Mouse (Mus musculus): ENCODE measurements around the gene Tgm2. TPM values are rescaled to one million over a fixed set of nuclear protein-coding genes. Genes with fewer than 3 reads are reported as not detected.
A peak's percentile ranks its signal among the peaks of the same experiment; 100 is the strongest.

Tgm2 gene
- polyA plus RNA-seq, 1 experiment from 2014 or later: 1.7 TPM

- Histone ChIP-seq H3K4me3 (ENCODE audit: low read depth, low read length) (no peak overlapping the region), H3K9me3 (ENCODE audit: control insufficient read depth, low read length) (no peaks in the 10 kb centered on the region), H3K27me3 (ENCODE audit: control insufficient read depth, insufficient read depth, low read length) (no peaks in the 10 kb centered on the region), H3K4me1 (ENCODE audit: control insufficient read depth, insufficient read depth, low read length) (no peaks in the 10 kb centered on the region; the same call in 1 of the 2 replicates), H3K36me3 (ENCODE audit: control insufficient read depth, insufficient read depth, low read length) (no peaks in the 10 kb centered on the region), H3K4me2 (ENCODE audit: low read depth, low read length) (no peak overlapping the region), H3K9ac (replicated peaks; ENCODE audit: low read depth, low read length) (no peak overlapping the region), H3K27ac (ENCODE audit: low read depth, low read length) (no peak overlapping the region)
- WGBS: 85% methylated on average over 8 of the region's 8 CpGs
- ATAC-seq (ENCODE audit: low read depth): no peak
Measured at GRCm38 (mm10) chr2:158120211-158120610, 26.0 kb downstream of the Tgm2 start.

GRCm38 (mm10) chr2:158119145-158119544, 27.1 kb downstream of the Tgm2 start:
- Histone ChIP-seq H3K4me1 (ENCODE audit: control insufficient read depth, insufficient read depth, low read length) (no peaks in the 10 kb centered on the region; the same call in 1 of the 2 replicates), H3K4me3 (ENCODE audit: low read depth, low read length) (no peak overlapping the region), H3K4me2 (ENCODE audit: low read depth, low read length) (no peak overlapping the region), H3K27ac (ENCODE audit: low read depth, low read length) (no peak overlapping the region), H3K9me3 (ENCODE audit: control insufficient read depth, low read length) (no peaks in the 10 kb centered on the region), H3K9ac (replicated peaks; ENCODE audit: low read depth, low read length) (no peak overlapping the region), H3K36me3 (ENCODE audit: control insufficient read depth, insufficient read depth, low read length) (no peaks in the 10 kb centered on the region), H3K27me3 (ENCODE audit: control insufficient read depth, insufficient read depth, low read length) (no peaks in the 10 kb centered on the region)
- WGBS: 90% methylated on average over 4 of the region's 4 CpGs
- no peak for ATAC-seq (ENCODE audit: low read depth)

- Histone ChIP-seq H3K9ac (replicated peaks; ENCODE audit: low read depth, low read length) (no peak overlapping the region), H3K27ac (ENCODE audit: low read depth, low read length) (no peak overlapping the region), H3K4me2 (ENCODE audit: low read depth, low read length) (no peak overlapping the region), H3K4me1 (ENCODE audit: control insufficient read depth, insufficient read depth, low read length) (no peaks in the 10 kb centered on the region; the same call in 1 of the 2 replicates), H3K9me3 (ENCODE audit: control insufficient read depth, low read length) (no peaks in the 10 kb centered on the region), H3K4me3 (ENCODE audit: low read depth, low read length) (no peak overlapping the region), H3K36me3 (ENCODE audit: control insufficient read depth, insufficient read depth, low read length) (no peaks in the 10 kb centered on the region), H3K27me3 (ENCODE audit: control insufficient read depth, insufficient read depth, low read length) (no peaks in the 10 kb centered on the region)
- no peak for ATAC-seq (ENCODE audit: low read depth)
- 62% methylated on average over 6 of the region's 6 CpGs for WGBS
Measured at GRCm38 (mm10) chr2:158116653-158117052, 29.6 kb downstream of the Tgm2 start.

GRCm38 (mm10) chr2:158115838-158116453, 30.3 kb downstream of the Tgm2 start:
- no peaks in the 10 kb centered on the region for H3K36me3 ChIP-seq (ENCODE audit: control insufficient read depth, insufficient read depth, low read length)

GRCm38 (mm10) chr2:158114931-158115330, 31.3 kb downstream of the Tgm2 start:
- no peak for ATAC-seq (ENCODE audit: low read depth)
- WGBS: 67% methylated on average over 5 of the region's 5 CpGs

More at GRCm38 (mm10) chr2:158115838-158116453, 30.3 kb downstream of the Tgm2 start:
- Histone ChIP-seq H3K4me2 (ENCODE audit: low read depth, low read length) (no peak overlapping the region), H3K9me3 (ENCODE audit: control insufficient read depth, low read length) (no peaks in the 10 kb centered on the region), H3K27ac (ENCODE audit: low read depth, low read length) (no peak overlapping the region), H3K9ac (replicated peaks; ENCODE audit: low read depth, low read length) (no peak overlapping the region), H3K27me3 (ENCODE audit: control insufficient read depth, insufficient read depth, low read length) (no peaks in the 10 kb centered on the region), H3K4me3 (ENCODE audit: low read depth, low read length) (no peak overlapping the region), H3K4me1 (ENCODE audit: control insufficient read depth, insufficient read depth, low read length) (no peaks in the 10 kb centered on the region)
- 89% methylated on average over 3 of the region's 3 CpGs for WGBS
- ATAC-seq (ENCODE audit: low read depth): no peak

GRCm38 (mm10) chr2:158113591-158114257, 32.5 kb downstream of the Tgm2 start:
- no peak overlapping the region for H3K27ac ChIP-seq (ENCODE audit: low read depth, low read length)
- no peaks in the 10 kb centered on the region for H3K36me3 ChIP-seq (ENCODE audit: control insufficient read depth, insufficient read depth, low read length)
- H3K27me3 ChIP-seq (ENCODE audit: control insufficient read depth, insufficient read depth, low read length): no peaks in the 10 kb centered on the region
- 50% methylated on average over 9 of the region's 9 CpGs for WGBS
- no peak overlapping the region for H3K4me2 ChIP-seq (ENCODE audit: low read depth, low read length)
- ATAC-seq (ENCODE audit: low read depth): no peak
- no peak overlapping the region for H3K9ac ChIP-seq (replicated peaks; ENCODE audit: low read depth, low read length)
- no peak overlapping the region for H3K4me3 ChIP-seq (ENCODE audit: low read depth, low read length)
- H3K4me1 ChIP-seq (ENCODE audit: control insufficient read depth, insufficient read depth, low read length): no peaks in the 10 kb centered on the region
- H3K9me3 ChIP-seq (ENCODE audit: control insufficient read depth, low read length): no peaks in the 10 kb centered on the region

More at GRCm38 (mm10) chr2:158114931-158115330, 31.3 kb downstream of the Tgm2 start:
- Histone ChIP-seq H3K4me1 (ENCODE audit: control insufficient read depth, insufficient read depth, low read length) (no peaks in the 10 kb centered on the region), H3K36me3 (ENCODE audit: control insufficient read depth, insufficient read depth, low read length) (no peaks in the 10 kb centered on the region), H3K4me2 (ENCODE audit: low read depth, low read length) (no peak overlapping the region), H3K4me3 (ENCODE audit: low read depth, low read length) (no peak overlapping the region), H3K9me3 (ENCODE audit: control insufficient read depth, low read length) (no peaks in the 10 kb centered on the region), H3K9ac (replicated peaks; ENCODE audit: low read depth, low read length) (no peak overlapping the region), H3K27ac (ENCODE audit: low read depth, low read length) (no peak overlapping the region), H3K27me3 (ENCODE audit: control insufficient read depth, insufficient read depth, low read length) (no peaks in the 10 kb centered on the region)

- ATAC-seq (ENCODE audit: low read depth): no peak
- no peak overlapping the region for H3K4me2 ChIP-seq (ENCODE audit: low read depth, low read length)
- H3K9me3 ChIP-seq (ENCODE audit: control insufficient read depth, low read length): no peaks in the 10 kb centered on the region
- no peaks in the 10 kb centered on the region for H3K4me1 ChIP-seq (ENCODE audit: control insufficient read depth, insufficient read depth, low read length)
- no peaks in the 10 kb centered on the region for H3K36me3 ChIP-seq (ENCODE audit: control insufficient read depth, insufficient read depth, low read length)
- no peak overlapping the region for H3K4me3 ChIP-seq (ENCODE audit: low read depth, low read length)
- H3K27ac ChIP-seq (ENCODE audit: low read depth, low read length): no peak overlapping the region
- H3K9ac ChIP-seq (replicated peaks; ENCODE audit: low read depth, low read length): no peak overlapping the region
- WGBS: 67% methylated on average over 8 of the region's 8 CpGs
- no peaks in the 10 kb centered on the region for H3K27me3 ChIP-seq (ENCODE audit: control insufficient read depth, insufficient read depth, low read length)
Measured at GRCm38 (mm10) chr2:158109516-158109915, 36.7 kb downstream of the Tgm2 start.

- H3K4me3 ChIP-seq (ENCODE audit: low read depth, low read length): no peak overlapping the region
- no peaks in the 10 kb centered on the region for H3K9me3 ChIP-seq (ENCODE audit: control insufficient read depth, low read length)
- no peaks in the 10 kb centered on the region for H3K36me3 ChIP-seq (ENCODE audit: control insufficient read depth, insufficient read depth, low read length)
- peak; percentile 69 for ATAC-seq (ENCODE audit: low read depth)
- H3K4me1 ChIP-seq (ENCODE audit: control insufficient read depth, insufficient read depth, low read length): no peaks in the 10 kb centered on the region
- H3K9ac ChIP-seq (replicated peaks; ENCODE audit: low read depth, low read length): no peak overlapping the region
- H3K27ac ChIP-seq (ENCODE audit: low read depth, low read length): 0 out of 2 replicates have a peak overlapping the region, but pooled peaks have one; percentile 16
- no peak overlapping the region for H3K4me2 ChIP-seq (ENCODE audit: low read depth, low read length)
- H3K27me3 ChIP-seq (ENCODE audit: control insufficient read depth, insufficient read depth, low read length): no peaks in the 10 kb centered on the region
- 26% methylated on average over 6 of the region's 6 CpGs for WGBS
Measured at GRCm38 (mm10) chr2:158106947-158107587, 39.2 kb downstream of the Tgm2 start.

GRCm38 (mm10) chr2:158105605-158106004, 40.6 kb downstream of the Tgm2 start:
- no peak overlapping the region for H3K4me3 ChIP-seq (ENCODE audit: low read depth, low read length)
- ATAC-seq (ENCODE audit: low read depth): no peak
- no peaks in the 10 kb centered on the region for H3K27me3 ChIP-seq (ENCODE audit: control insufficient read depth, insufficient read depth, low read length)
- H3K9me3 ChIP-seq (ENCODE audit: control insufficient read depth, low read length): no peaks in the 10 kb centered on the region
- 94% methylated on average over 6 of the region's 6 CpGs for WGBS
- H3K4me2 ChIP-seq (ENCODE audit: low read depth, low read length): no peak overlapping the region
- H3K27ac ChIP-seq (ENCODE audit: low read depth, low read length): no peak overlapping the region
- no peak overlapping the region for H3K9ac ChIP-seq (replicated peaks; ENCODE audit: low read depth, low read length)
- no peaks in the 10 kb centered on the region for H3K4me1 ChIP-seq (ENCODE audit: control insufficient read depth, insufficient read depth, low read length)
- H3K36me3 ChIP-seq (ENCODE audit: control insufficient read depth, insufficient read depth, low read length): no peaks in the 10 kb centered on the region

Data from neural tube, embryonic 14.5 days (tissue).